Mouse (Mus musculus) spleen, adult 2 months (tissue): ENCODE results near the gene Gtf3c2. TPM values are rescaled to one million over a fixed set of nuclear protein-coding genes. Genes with fewer than 3 reads are reported as not detected.

Experiments used
- DNase-seq, 2 experiments: peaks; one replicate each; pipeline versions ENCODE4 v3.0.0 to v3.0.0-alpha.2; 2012 to 2021; ENCODE audit warnings: low spot score in 2 of 2, low read depth in 1 of 2
- H3K27ac ChIP-seq: fragments of 200-500 bp; 2 replicates; pipeline ENCODE4 v1.5.1; 2012; ENCODE audit warnings: low read length, inconsistent platforms; ENCODE audit not compliant: insufficient read depth
- H3K27me3 ChIP-seq: fragments of 200-500 bp; 2 replicates; pipeline ENCODE4 v1.6.1; 2012; ENCODE audit warnings: mild to moderate bottlenecking, moderate library complexity, low read length, inconsistent platforms; ENCODE audit not compliant: control insufficient read depth, insufficient read depth
- H3K36me3 ChIP-seq: fragments of 200-500 bp; 2 replicates; pipeline ENCODE4 v1.6.1; 2012; ENCODE audit warnings: mild to moderate bottlenecking, low read length, inconsistent platforms; ENCODE audit not compliant: control insufficient read depth, insufficient read depth
- H3K4me1 ChIP-seq: fragments of 200-500 bp; 2 replicates; pipeline ENCODE4 v1.6.1; 2011; ENCODE audit warnings: inconsistent platforms; ENCODE audit not compliant: control insufficient read depth, insufficient read depth, insufficient read length
- H3K4me3 ChIP-seq: fragments of 200-500 bp; 2 replicates; pipeline ENCODE4 v1.5.1; 2011; ENCODE audit warnings: mild to moderate bottlenecking, inconsistent platforms; ENCODE audit not compliant: insufficient read depth, insufficient read length; ENCODE audit errors: extremely low read depth
- CTCF ChIP-seq: fragments of 200-500 bp; IDR thresholded peaks from 2 replicates; pipeline ENCODE4 v1.5.1; 2011; ENCODE audit warnings: mild to moderate bottlenecking, inconsistent platforms; ENCODE audit not compliant: insufficient read depth, insufficient read length, insufficient replicate concordance; ENCODE audit errors: extremely low read depth
- POLR2A ChIP-seq: fragments of 200-500 bp; IDR thresholded peaks from 2 replicates; pipeline ENCODE4 v1.6.1; 2011; ENCODE audit warnings: low read depth, low read length, inconsistent platforms
- WGBS: fragments of 180-500 bp; shearing (Covaris S2); methylation state at CpG from one replicate; pipeline ENCODE4 v1.1.7; 2018; 5-methylcytosine and 5-hydroxymethylcytosine counted together
- polyA plus RNA-seq: library from polyadenylated mRNA; depleted of rRNA; stranded (reverse); fragments of >200 nt; gene quantifications from 2 replicates; pipeline ENCODE4 v1.2.3, GENCODE M21; 2012; rRNA removed

Gtf3c2 gene
- polyA plus RNA-seq, 1 experiment, result 47.3 TPM

GRCm38 (mm10) chr5:31121111-31121510 lies 58.8 kb downstream of the Gtf3c2 start:
- no peak for TF ChIP-seq POLR2A
- TF ChIP-seq CTCF, result no peak
- 26% methylated on average over 8 of the region's 8 CpGs for WGBS
- no peak overlapping the region for H3K4me3 ChIP-seq
- no peaks in the 10 kb centered on the region for H3K4me1 ChIP-seq
- DNase-seq, result no peak
- H3K27me3 ChIP-seq, result no peaks in the 10 kb centered on the region
- no peaks in the 10 kb centered on the region for H3K36me3 ChIP-seq
- no peak overlapping the region for H3K27ac ChIP-seq

DNA sequence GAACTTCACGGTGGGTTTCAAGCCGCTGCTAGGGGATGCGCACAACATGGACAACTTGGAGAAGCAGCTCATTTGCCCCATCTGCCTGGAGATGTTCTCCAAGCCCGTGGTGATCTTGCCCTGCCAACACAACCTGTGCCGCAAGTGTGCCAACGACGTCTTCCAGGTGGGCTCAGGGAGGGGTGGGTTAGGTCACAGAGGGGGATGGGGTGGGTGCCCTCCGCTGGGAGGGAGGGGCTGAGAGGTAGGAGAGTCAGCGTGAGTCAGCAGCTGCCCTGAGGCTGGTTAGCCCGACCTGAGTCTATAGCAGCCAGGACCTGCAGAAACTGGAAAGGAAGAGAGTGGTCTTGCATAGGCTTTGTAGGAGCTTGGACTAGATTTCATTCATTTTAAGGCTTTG lies 63.0 kb downstream of the Gtf3c2 start:
- no peak for TF ChIP-seq POLR2A
- TF ChIP-seq CTCF, result no peak
- H3K27me3 ChIP-seq, result 0 out of 2 replicates have a peak, but pooled peaks cover 1% of the 10 kb centered on the region
- 39% methylated on average over 10 of the region's 10 CpGs for WGBS
- no peak overlapping the region for H3K27ac ChIP-seq
- no peaks in the 10 kb centered on the region for H3K4me1 ChIP-seq
- no peak for DNase-seq
- no peaks in the 10 kb centered on the region for H3K36me3 ChIP-seq
- no peak overlapping the region for H3K4me3 ChIP-seq

- WGBS, result 36% methylated on average over 3 of the region's 3 CpGs
- H3K27ac ChIP-seq, result no peak within 1 kb of the TSS
- no peak within 1 kb of the TSS for H3K4me3 ChIP-seq
- 0 out of 2 replicates have a peak, but pooled peaks cover 1% of the 10 kb centered on the region for H3K27me3 ChIP-seq
- TF ChIP-seq CTCF, result no peak
- TF ChIP-seq POLR2A, result no peak
- no peak for DNase-seq
- H3K36me3 ChIP-seq, result no peaks in the 10 kb centered on the region
- no peaks in the 10 kb centered on the region for H3K4me1 ChIP-seq
Measured at GRCm38 (mm10) chr5:31116354-31116753, 63.6 kb downstream of the Gtf3c2 start, which contains the start of gene Trim54. TSS of gene Trim54 (plus strand) at chr5:31116712.

GRCm38 (mm10) chr5:31110781-31111180 lies 69.2 kb downstream of the Gtf3c2 start:
- no peak for DNase-seq
- H3K4me1 ChIP-seq, result no peaks in the 10 kb centered on the region
- WGBS, result 24% methylated on average over 7 of the region's 7 CpGs
- H3K36me3 ChIP-seq, result no peaks in the 10 kb centered on the region
- no peak overlapping the region for H3K4me3 ChIP-seq
- no peak for TF ChIP-seq CTCF
- TF ChIP-seq POLR2A, result no peak
- 0 out of 2 replicates have a peak, but pooled peaks cover 1% of the 10 kb centered on the region for H3K27me3 ChIP-seq
- H3K27ac ChIP-seq, result no peak overlapping the region

GRCm38 (mm10) chr5:31108000-31108490 lies 71.9 kb downstream of the Gtf3c2 start, which contains the start of gene Slc30a3:
TSS of gene Slc30a3 (minus strand) at chr5:31108237.
- WGBS, result 91% methylated on average over 18 of the region's 18 CpGs
- Histone ChIP-seq H3K27ac (no peak within 1 kb of the TSS), H3K4me3 (no peak within 1 kb of the TSS), H3K27me3 (0 out of 2 replicates have a peak, but pooled peaks cover under 1% of the 10 kb centered on the region), H3K4me1 (no peaks in the 10 kb centered on the region), H3K36me3 (no peaks in the 10 kb centered on the region)
- TF ChIP-seq POLR2A (no peak), CTCF (no peak)
- DNase-seq, result no peak

Other genes starting within 250 kb of the Gtf3c2 start
- gene Cgref1, start 234.6 kb downstream of the Gtf3c2 start, polyA plus RNA-seq, result 0.47 and 0.76 TPM in 2 replicates
- 227 and 270 TPM in 2 replicates for gene Preb, start 219.8 kb downstream of the Gtf3c2 start, polyA plus RNA-seq
- gene Tcf23, start 211.5 kb downstream of the Gtf3c2 start, polyA plus RNA-seq, result 0.29 and 0.34 TPM in 2 replicates
- 43.9 and 53.5 TPM in 2 replicates for gene Atraid, start 131.8 kb downstream of the Gtf3c2 start, polyA plus RNA-seq
- gene Slc5a6, start 131.2 kb downstream of the Gtf3c2 start, polyA plus RNA-seq, result 16.0 and 16.3 TPM in 2 replicates
- gene Cad, start 125.4 kb downstream of the Gtf3c2 start, polyA plus RNA-seq, result 44.0 and 52.5 TPM in 2 replicates
- gene Dnajc5g, start 73.9 kb downstream of the Gtf3c2 start, polyA plus RNA-seq, result not detected in 2 replicates
- gene Slc30a3, start 71.9 kb downstream of the Gtf3c2 start, polyA plus RNA-seq, result 0.08 and 0.09 TPM in 2 replicates
- gene Trim54, start 63.4 kb downstream of the Gtf3c2 start, polyA plus RNA-seq, result not detected in 2 replicates
- gene Ucn, start 41.3 kb downstream of the Gtf3c2 start, polyA plus RNA-seq, result not detected in 2 replicates
- 32.0 and 34.9 TPM in 2 replicates for gene Mpv17, start 25.9 kb downstream of the Gtf3c2 start, polyA plus RNA-seq
- gene Gm29609, start 233 bp downstream of the Gtf3c2 start, polyA plus RNA-seq, result 1.4 and 2.1 TPM in 2 replicates
- 58.4 and 66.9 TPM in 2 replicates for gene Snx17, start 13.1 kb upstream of the Gtf3c2 start, polyA plus RNA-seq
- 31.9 and 40.4 TPM in 2 replicates for gene Eif2b4, start 13.3 kb upstream of the Gtf3c2 start, polyA plus RNA-seq
- 49.3 and 79.8 TPM in 2 replicates for gene Zfp513, start 22.2 kb upstream of the Gtf3c2 start, polyA plus RNA-seq
- gene Ppm1g, start 40.5 kb upstream of the Gtf3c2 start, polyA plus RNA-seq, result 65.7 and 110 TPM in 2 replicates
- gene Nrbp1, start 60.7 kb upstream of the Gtf3c2 start, polyA plus RNA-seq, result 148 and 199 TPM in 2 replicates
- 0.27 and 0.29 TPM in 2 replicates for gene Gm9970, start 61.1 kb upstream of the Gtf3c2 start, polyA plus RNA-seq
- gene Krtcap3, start 71.5 kb upstream of the Gtf3c2 start, polyA plus RNA-seq, result 25.0 and 37.0 TPM in 2 replicates
- 17.0 and 18.4 TPM in 2 replicates for gene Ift172, start 111.0 kb upstream of the Gtf3c2 start, polyA plus RNA-seq
- gene Fndc4, start 115.9 kb upstream of the Gtf3c2 start, polyA plus RNA-seq, result 3.6 and 4.9 TPM in 2 replicates
- gene Gckr, start 117.3 kb upstream of the Gtf3c2 start, polyA plus RNA-seq, result 0.08 TPM in 1 of 2 replicates, not detected in the other